Mouse (Mus musculus): ENCODE measurements around the gene Tbc1d10b. TPM values are rescaled to one million over a fixed set of nuclear protein-coding genes. Genes with fewer than 3 reads are reported as not detected.

Gene Tbc1d10b
- 1.6 TPM for polyA plus RNA-seq (2014; fragmentation: Illumina TruSeq; extraction: RNeasy Lipid Tissue Mini Kit (QIAGEN cat#74804); ENCODE audit: low read depth, low replicate concordance)

GRCm38 (mm10) chr7:127208295-127208552, at the start of gene Tbc1d10b:
Tbc1d10b (minus strand) TSS chr7:127208468.

GRCm38 (mm10) chr7:127243870-127244657, 35.8 kb upstream of the Tbc1d10b start, which contains the start of gene Zfp771:
Zfp771 (plus strand) TSS chr7:127244274.

GRCm38 (mm10) chr7:127232622-127233367, 24.5 kb upstream of the Tbc1d10b start, which contains the start of the genes Zfp553 and Sept1:
Zfp553 (plus strand) TSS chr7:127233061.
Sept1 (minus strand) TSS chr7:127233130.

GRCm38 (mm10) chr7:127208553-127209438, 528 bp upstream of the Tbc1d10b start, which contains the start of gene Mylpf:
Mylpf (plus strand) TSS chr7:127208890.

GRCm38 (mm10) chr7:127195544-127196295, 12.5 kb downstream of the Tbc1d10b start, which contains the start of gene Cd2bp2:
Cd2bp2 (minus strand) TSS chr7:127196050.

Other genes starting within 250 kb of the Tbc1d10b start
- 7.6 TPM for gene Cdipt, start 232.6 kb downstream of the Tbc1d10b start, polyA plus RNA-seq (2014; fragmentation: Illumina TruSeq; extraction: RNeasy Lipid Tissue Mini Kit (QIAGEN cat#74804); ENCODE audit: low read depth, low replicate concordance)
- 527 TPM for gene Cdiptos, start 232.4 kb downstream of the Tbc1d10b start, polyA plus RNA-seq (2014; fragmentation: Illumina TruSeq; extraction: RNeasy Lipid Tissue Mini Kit (QIAGEN cat#74804); ENCODE audit: low read depth, low replicate concordance)
- gene Mvp, start 193.8 kb downstream of the Tbc1d10b start, polyA plus RNA-seq (2014; fragmentation: Illumina TruSeq; extraction: RNeasy Lipid Tissue Mini Kit (QIAGEN cat#74804); ENCODE audit: low read depth, low replicate concordance): 0.11 TPM
- not detected for gene Pagr1b, start 192.0 kb downstream of the Tbc1d10b start, polyA plus RNA-seq (2014; fragmentation: Illumina TruSeq; extraction: RNeasy Lipid Tissue Mini Kit (QIAGEN cat#74804); ENCODE audit: low read depth, low replicate concordance)
- not detected for gene Pagr1a, start 191.1 kb downstream of the Tbc1d10b start, polyA plus RNA-seq (2014; fragmentation: Illumina TruSeq; extraction: RNeasy Lipid Tissue Mini Kit (QIAGEN cat#74804); ENCODE audit: low read depth, low replicate concordance)
- 0.80 TPM for gene Gm42742, start 187.4 kb downstream of the Tbc1d10b start, polyA plus RNA-seq (2014; fragmentation: Illumina TruSeq; extraction: RNeasy Lipid Tissue Mini Kit (QIAGEN cat#74804); ENCODE audit: low read depth, low replicate concordance)
- gene Prrt2, start 187.3 kb downstream of the Tbc1d10b start, polyA plus RNA-seq (2014; fragmentation: Illumina TruSeq; extraction: RNeasy Lipid Tissue Mini Kit (QIAGEN cat#74804); ENCODE audit: low read depth, low replicate concordance): 0.22 TPM
- gene Maz, start 181.4 kb downstream of the Tbc1d10b start, polyA plus RNA-seq (2014; fragmentation: Illumina TruSeq; extraction: RNeasy Lipid Tissue Mini Kit (QIAGEN cat#74804); ENCODE audit: low read depth, low replicate concordance): 14.6 TPM
- gene Kif22, start 166.0 kb downstream of the Tbc1d10b start, polyA plus RNA-seq (2014; fragmentation: Illumina TruSeq; extraction: RNeasy Lipid Tissue Mini Kit (QIAGEN cat#74804); ENCODE audit: low read depth, low replicate concordance): 12.4 TPM
- gene Zg16, start 121.1 kb downstream of the Tbc1d10b start, polyA plus RNA-seq (2014; fragmentation: Illumina TruSeq; extraction: RNeasy Lipid Tissue Mini Kit (QIAGEN cat#74804); ENCODE audit: low read depth, low replicate concordance): not detected
- 1.8 TPM for gene AI467606, start 117.1 kb downstream of the Tbc1d10b start, polyA plus RNA-seq (2014; fragmentation: Illumina TruSeq; extraction: RNeasy Lipid Tissue Mini Kit (QIAGEN cat#74804); ENCODE audit: low read depth, low replicate concordance)
- not detected for gene Qprt, start 86.2 kb downstream of the Tbc1d10b start, polyA plus RNA-seq (2014; fragmentation: Illumina TruSeq; extraction: RNeasy Lipid Tissue Mini Kit (QIAGEN cat#74804); ENCODE audit: low read depth, low replicate concordance)
- gene Spn, start 70.6 kb downstream of the Tbc1d10b start, polyA plus RNA-seq (2014; fragmentation: Illumina TruSeq; extraction: RNeasy Lipid Tissue Mini Kit (QIAGEN cat#74804); ENCODE audit: low read depth, low replicate concordance): 0.07 TPM
- 8.9 TPM for gene Cd2bp2, start 12.4 kb downstream of the Tbc1d10b start, polyA plus RNA-seq (2014; fragmentation: Illumina TruSeq; extraction: RNeasy Lipid Tissue Mini Kit (QIAGEN cat#74804); ENCODE audit: low read depth, low replicate concordance)
- gene Mylpf, start 422 bp upstream of the Tbc1d10b start, polyA plus RNA-seq (2014; fragmentation: Illumina TruSeq; extraction: RNeasy Lipid Tissue Mini Kit (QIAGEN cat#74804); ENCODE audit: low read depth, low replicate concordance): not detected
- 1.1 TPM for gene Zfp553, start 24.6 kb upstream of the Tbc1d10b start, polyA plus RNA-seq (2014; fragmentation: Illumina TruSeq; extraction: RNeasy Lipid Tissue Mini Kit (QIAGEN cat#74804); ENCODE audit: low read depth, low replicate concordance)
- gene Sept1, start 24.7 kb upstream of the Tbc1d10b start, polyA plus RNA-seq (2014; fragmentation: Illumina TruSeq; extraction: RNeasy Lipid Tissue Mini Kit (QIAGEN cat#74804); ENCODE audit: low read depth, low replicate concordance): 0.53 TPM
- gene Zfp771, start 35.8 kb upstream of the Tbc1d10b start, polyA plus RNA-seq (2014; fragmentation: Illumina TruSeq; extraction: RNeasy Lipid Tissue Mini Kit (QIAGEN cat#74804); ENCODE audit: low read depth, low replicate concordance): 6.9 TPM
- gene Dctpp1, start 52.2 kb upstream of the Tbc1d10b start, polyA plus RNA-seq (2014; fragmentation: Illumina TruSeq; extraction: RNeasy Lipid Tissue Mini Kit (QIAGEN cat#74804); ENCODE audit: low read depth, low replicate concordance): 0.62 TPM
- 126 TPM for gene Sephs2, start 65.6 kb upstream of the Tbc1d10b start, polyA plus RNA-seq (2014; fragmentation: Illumina TruSeq; extraction: RNeasy Lipid Tissue Mini Kit (QIAGEN cat#74804); ENCODE audit: low read depth, low replicate concordance)
- gene Itgal, start 87.8 kb upstream of the Tbc1d10b start, polyA plus RNA-seq (2014; fragmentation: Illumina TruSeq; extraction: RNeasy Lipid Tissue Mini Kit (QIAGEN cat#74804); ENCODE audit: low read depth, low replicate concordance): 0.22 TPM
- 4.0 TPM for gene Zfp768, start 137.1 kb upstream of the Tbc1d10b start, polyA plus RNA-seq (2014; fragmentation: Illumina TruSeq; extraction: RNeasy Lipid Tissue Mini Kit (QIAGEN cat#74804); ENCODE audit: low read depth, low replicate concordance)
- gene Zfp747, start 167.6 kb upstream of the Tbc1d10b start, polyA plus RNA-seq (2014; fragmentation: Illumina TruSeq; extraction: RNeasy Lipid Tissue Mini Kit (QIAGEN cat#74804); ENCODE audit: low read depth, low replicate concordance): 0.35 TPM
- 0.20 TPM for gene 9130019O22Rik, start 178.7 kb upstream of the Tbc1d10b start, polyA plus RNA-seq (2014; fragmentation: Illumina TruSeq; extraction: RNeasy Lipid Tissue Mini Kit (QIAGEN cat#74804); ENCODE audit: low read depth, low replicate concordance)
- gene E430018J23Rik, start 185.2 kb upstream of the Tbc1d10b start, polyA plus RNA-seq (2014; fragmentation: Illumina TruSeq; extraction: RNeasy Lipid Tissue Mini Kit (QIAGEN cat#74804); ENCODE audit: low read depth, low replicate concordance): 0.57 TPM
- 0.14 TPM for gene Zfp764, start 198.4 kb upstream of the Tbc1d10b start, polyA plus RNA-seq (2014; fragmentation: Illumina TruSeq; extraction: RNeasy Lipid Tissue Mini Kit (QIAGEN cat#74804); ENCODE audit: low read depth, low replicate concordance)
- 1.4 TPM for gene Zfp688, start 213.6 kb upstream of the Tbc1d10b start, polyA plus RNA-seq (2014; fragmentation: Illumina TruSeq; extraction: RNeasy Lipid Tissue Mini Kit (QIAGEN cat#74804); ENCODE audit: low read depth, low replicate concordance)
- gene Zfp689, start 240.7 kb upstream of the Tbc1d10b start, polyA plus RNA-seq (2014; fragmentation: Illumina TruSeq; extraction: RNeasy Lipid Tissue Mini Kit (QIAGEN cat#74804); ENCODE audit: low read depth, low replicate concordance): 2.3 TPM